Mouse (Mus musculus) kidney, embryonic 14.5 days (tissue): ENCODE measurements around the gene Ripor3. TPM values are rescaled to one million over a fixed set of nuclear protein-coding genes. Genes with fewer than 3 reads are reported as not detected.

Experiments used
- ATAC-seq: fragments of 200-750 bp; cut with Nextera tagmentation; 2 replicates; pipeline ENCODE4 v1.8.0; 2017; ENCODE audit warnings: moderate number of reproducible peaks, mild to moderate bottlenecking, moderate TSS enrichment, moderate library complexity; ENCODE audit not compliant: low FRiP score, low TSS enrichment
- H3K27ac ChIP-seq: fragments of 300-500 bp; sonication (generic); 2 replicates; pipeline ENCODE4 v1.5.1; 2014; ENCODE audit warnings: low read depth, mild to moderate bottlenecking, low read length, moderate library complexity, mixed read lengths
- H3K27me3 ChIP-seq: fragments of 300-500 bp; sonication (generic); 2 replicates; pipeline ENCODE4 v1.6.1; 2014; ENCODE audit warnings: mild to moderate bottlenecking, low read length; ENCODE audit not compliant: control insufficient read depth, insufficient read depth
- H3K36me3 ChIP-seq: fragments of 300-500 bp; sonication (generic); 2 replicates; pipeline ENCODE4 v1.6.1; 2014; ENCODE audit warnings: low read length, mixed read lengths; ENCODE audit not compliant: control insufficient read depth, insufficient read depth
- H3K4me1 ChIP-seq: fragments of 300-500 bp; sonication (generic); 2 replicates; pipeline ENCODE4 v1.6.1; 2014; ENCODE audit warnings: low read length, mixed read lengths; ENCODE audit not compliant: control insufficient read depth, insufficient read depth
- H3K4me2 ChIP-seq: fragments of 300-500 bp; sonication (generic); replicated peaks from 2 replicates; pipeline ENCODE4 v1.6.1; 2014; ENCODE audit warnings: low read depth, mild to moderate bottlenecking, low read length
- H3K4me3 ChIP-seq: fragments of 300-500 bp; sonication (generic); 2 replicates; pipeline ENCODE4 v1.5.1; 2014; ENCODE audit warnings: mild to moderate bottlenecking, low read length
- H3K9ac ChIP-seq: fragments of 300-500 bp; sonication (generic); 2 replicates; pipeline ENCODE4 v1.6.1; 2014; ENCODE audit warnings: low read depth, mild to moderate bottlenecking, low read length, moderate library complexity
- H3K9me3 ChIP-seq: fragments of 300-500 bp; sonication (generic); 2 replicates; pipeline ENCODE4 v1.6.1; 2016; ENCODE audit warnings: low read length; ENCODE audit not compliant: control insufficient read depth
- WGBS: fragments of 180-500 bp; shearing (Covaris S2); extraction: QIAGEN DNeasy Blood & Tissue Kit; methylation state at CpG from one replicate; pipeline ENCODE4 v1.1.7; 2014; 5-methylcytosine and 5-hydroxymethylcytosine counted together
- polyA plus RNA-seq: library from polyadenylated mRNA; unstranded; fragments of >200 nt; fragmentation: Nextera tagmentation; extraction: Ambion mirVana; gene quantifications from 2 replicates; pipeline ENCODE4 v1.2.1, GENCODE M21; 2014

Ripor3 gene
- polyA plus RNA-seq, 1 experiment from 2014 or later, result 0.53 TPM

- Histone ChIP-seq H3K4me2 (no peak overlapping the region), H3K27ac (no peak overlapping the region), H3K4me1 (no peaks in the 10 kb centered on the region), H3K9me3 (no peaks in the 10 kb centered on the region), H3K36me3 (peaks cover 89% of the 10 kb centered on the region), H3K27me3 (no peaks in the 10 kb centered on the region), H3K9ac (no peak overlapping the region), H3K4me3 (no peak overlapping the region)
- ATAC-seq, result no peak
- WGBS, result 74% methylated on average over 5 of the region's 5 CpGs
Observed at GRCm38 (mm10) chr2:167972146-167972545, 38.3 kb downstream of the Ripor3 start.

- Histone ChIP-seq H3K27me3 (no peaks in the 10 kb centered on the region), H3K4me1 (no peaks in the 10 kb centered on the region), H3K36me3 (peaks cover 92% of the 10 kb centered on the region), H3K9ac (no peak overlapping the region), H3K4me2 (no peak overlapping the region), H3K4me3 (no peak overlapping the region), H3K9me3 (no peaks in the 10 kb centered on the region), H3K27ac (no peak overlapping the region)
- WGBS, result 79% methylated on average over 10 of the region's 10 CpGs
- no peak for ATAC-seq
Observed at GRCm38 (mm10) chr2:167969851-167970541, 40.4 kb downstream of the Ripor3 start.

GRCm38 (mm10) chr2:167968504-167968903, 41.9 kb downstream of the Ripor3 start:
- Histone ChIP-seq H3K27me3 (no peaks in the 10 kb centered on the region), H3K27ac (no peak overlapping the region), H3K36me3 (peaks cover 92% of the 10 kb centered on the region), H3K4me1 (no peaks in the 10 kb centered on the region), H3K9me3 (no peaks in the 10 kb centered on the region), H3K4me2 (no peak overlapping the region), H3K4me3 (no peak overlapping the region), H3K9ac (no peak overlapping the region)
- ATAC-seq, result no peak
- 93% methylated on average over 7 of the region's 7 CpGs for WGBS

- ATAC-seq, result no peak
- H3K4me3 ChIP-seq, result no peak overlapping the region
- H3K9ac ChIP-seq, result no peak overlapping the region
- H3K36me3 ChIP-seq, result peaks cover 72% of the 10 kb centered on the region
- H3K27ac ChIP-seq, result no peak overlapping the region
- 92% methylated on average over 3 of the region's 3 CpGs for WGBS
- no peaks in the 10 kb centered on the region for H3K4me1 ChIP-seq
- no peaks in the 10 kb centered on the region for H3K27me3 ChIP-seq
- H3K4me2 ChIP-seq, result no peak overlapping the region
- no peaks in the 10 kb centered on the region for H3K9me3 ChIP-seq
Observed at GRCm38 (mm10) chr2:167965911-167966310, 44.5 kb downstream of the Ripor3 start.

GRCm38 (mm10) chr2:167964320-167964719, 46.1 kb downstream of the Ripor3 start:
- H3K9me3 ChIP-seq, result no peaks in the 10 kb centered on the region
- peaks cover 8% of the 10 kb centered on the region; the same call in 1 of the 2 replicates for H3K4me1 ChIP-seq
- no peak overlapping the region for H3K4me3 ChIP-seq
- peaks cover 60% of the 10 kb centered on the region for H3K36me3 ChIP-seq
- H3K27ac ChIP-seq, result no peak overlapping the region
- ATAC-seq, result no peak
- no peaks in the 10 kb centered on the region for H3K27me3 ChIP-seq
- 91% methylated on average over 9 of the region's 9 CpGs for WGBS
- H3K4me2 ChIP-seq, result no peak overlapping the region
- H3K9ac ChIP-seq, result no peak overlapping the region

- no peak for ATAC-seq
- 92% methylated on average over 9 of the region's 9 CpGs for WGBS
- Histone ChIP-seq H3K9me3 (no peaks in the 10 kb centered on the region), H3K4me1 (peaks cover 12% of the 10 kb centered on the region), H3K4me3 (no peak overlapping the region), H3K27ac (no peak overlapping the region), H3K4me2 (no peak overlapping the region), H3K27me3 (no peaks in the 10 kb centered on the region), H3K9ac (no peak overlapping the region), H3K36me3 (peaks cover 55% of the 10 kb centered on the region)
Observed at GRCm38 (mm10) chr2:167963778-167964300, 46.6 kb downstream of the Ripor3 start.

- no peaks in the 10 kb centered on the region for H3K27me3 ChIP-seq
- H3K4me2 ChIP-seq, result no peak overlapping the region
- peaks cover 48% of the 10 kb centered on the region for H3K36me3 ChIP-seq
- H3K4me1 ChIP-seq, result peaks cover 14% of the 10 kb centered on the region
- no peak overlapping the region for H3K4me3 ChIP-seq
- H3K27ac ChIP-seq, result no peak overlapping the region
- no peak for ATAC-seq
- H3K9me3 ChIP-seq, result no peaks in the 10 kb centered on the region
- WGBS, result 90% methylated on average over 4 of the region's 4 CpGs
- no peak overlapping the region for H3K9ac ChIP-seq
Observed at GRCm38 (mm10) chr2:167963176-167963575, 47.2 kb downstream of the Ripor3 start.

GRCm38 (mm10) chr2:167962347-167962746, 48.1 kb downstream of the Ripor3 start:
- no peaks in the 10 kb centered on the region for H3K27me3 ChIP-seq
- H3K4me1 ChIP-seq, result peaks cover 14% of the 10 kb centered on the region
- no peaks in the 10 kb centered on the region for H3K9me3 ChIP-seq
- no peak overlapping the region for H3K4me2 ChIP-seq
- no peak overlapping the region for H3K4me3 ChIP-seq
- H3K9ac ChIP-seq, result no peak overlapping the region
- H3K27ac ChIP-seq, result no peak overlapping the region
- WGBS, result 86% methylated on average over 6 of the region's 6 CpGs
- peaks cover 40% of the 10 kb centered on the region for H3K36me3 ChIP-seq
- ATAC-seq, result no peak

- Histone ChIP-seq H3K27me3 (no peaks in the 10 kb centered on the region), H3K36me3 (peaks cover 22% of the 10 kb centered on the region), H3K9me3 (no peaks in the 10 kb centered on the region), H3K4me2 (no peak overlapping the region), H3K4me1 (peaks cover 14% of the 10 kb centered on the region), H3K27ac (no peak overlapping the region), H3K4me3 (no peak overlapping the region), H3K9ac (no peak overlapping the region)
- 89% methylated on average over 8 of the region's 8 CpGs for WGBS
- no peak for ATAC-seq
Observed at GRCm38 (mm10) chr2:167960584-167960983, 49.8 kb downstream of the Ripor3 start.
